25 mouse cellular contexts compared by ENCODE assay signal in genomic region chr1:138801732-138802131, GRCm38 (mm10). TPM values are rescaled to one million over a fixed set of nuclear protein-coding genes. Genes with fewer than 3 reads are reported as not detected.
"Had no signal": no experiment of that assay in that cellular context is flagged by ENCODE, and none has a peak within 500 bp of the region (broad histone marks: within the 10 kb centered on the region; RNA-seq: fewer than 3 reads in every experiment).

No protein-coding gene starts in this region.

- ATAC-seq: hindbrain, embryonic 16.5 days; inflammation-experienced regulatory T-cells, adult 6 months; intestine, embryonic 15.5 days; intestine, postnatal 0 days had no signal

- H3K9me3 ChIP-seq: hindbrain, embryonic 10.5 days; hindbrain, embryonic 12.5 days; intestine, embryonic 15.5 days; limb, embryonic 10.5 days; limb, embryonic 12.5 days had no signal

- DNase-seq: gastrocnemius, postnatal 14 days; gastrocnemius, postnatal 36 days; heart, adult 11 months; heart, adult 2 months; heart, postnatal 10 days; heart, postnatal 4 days; kidney, adult 18-20 months; kidney, adult 8-10 months; kidney, postnatal 10 days; kidney, postnatal 25 days; kidney, postnatal 4 days; liver had no signal

- H3K27me3 ChIP-seq: hindbrain, embryonic 12.5 days; intestine, embryonic 15.5 days; limb, embryonic 12.5 days had no signal

- H3K9ac ChIP-seq: hindbrain, embryonic 12.5 days; hindbrain, embryonic 14.5 days; intestine, embryonic 15.5 days; limb, embryonic 12.5 days had no signal

- H3K4me3 ChIP-seq: heart, adult 2 months; hindbrain, embryonic 10.5 days; hindbrain, embryonic 12.5 days; intestine, embryonic 15.5 days; layer of hippocampus, adult 2 months; left cerebral cortex, adult 2 months; limb, embryonic 10.5 days; limb, embryonic 12.5 days had no signal

- H3K36me3 ChIP-seq: hindbrain, embryonic 10.5 days; hindbrain, embryonic 12.5 days; intestine, embryonic 15.5 days; limb, embryonic 10.5 days; limb, embryonic 12.5 days had no signal

- H3K4me2 ChIP-seq: heart, embryonic 11.5 days; hindbrain, embryonic 12.5 days; hindbrain, embryonic 14.5 days; intestine, embryonic 15.5 days; limb, embryonic 12.5 days; liver, embryonic 11.5 days had no signal

- H3K4me1 ChIP-seq: hindbrain, embryonic 10.5 days; hindbrain, embryonic 12.5 days; intestine, embryonic 15.5 days; limb, embryonic 12.5 days had no signal

- H3K27ac ChIP-seq: heart, adult 2 months; hindbrain, embryonic 10.5 days; hindbrain, embryonic 12.5 days; hindbrain, embryonic 14.5 days; intestine, embryonic 15.5 days; layer of hippocampus, adult 2 months; left cerebral cortex, adult 2 months; limb, embryonic 10.5 days; limb, embryonic 12.5 days had no signal

RNA-seq across cellular contexts. Expression of gene Lhx9, which starts 46.6 kb away (rescaled TPM):
- polyA plus RNA-seq: heart, adult 2 months; intestine, postnatal 0 days had no signal
